Mouse (Mus musculus): ENCODE data around the gene Drc7. TPM values are rescaled to one million over a fixed set of nuclear protein-coding genes. Genes with fewer than 3 reads are reported as not detected.

Gene Drc7
- polyA plus RNA-seq, 1 experiment from 2014 or later = 0.47 TPM

Other genes with a start within 250 kb of the Drc7 start
- 0.60 and 0.63 TPM in 2 replicates for gene Ccl17, start 244.7 kb upstream of the Drc7 start, polyA plus RNA-seq (2014; fragmentation: Nextera tagmentation; extraction: Ambion mirVana)
- gene Coq9, start 216.8 kb upstream of the Drc7 start, polyA plus RNA-seq (2014; fragmentation: Nextera tagmentation; extraction: Ambion mirVana) = 73.8 and 77.9 TPM in 2 replicates
- gene Ciapin1, start 216.7 kb upstream of the Drc7 start, polyA plus RNA-seq (2014; fragmentation: Nextera tagmentation; extraction: Ambion mirVana) = 72.2 and 79.5 TPM in 2 replicates
- gene Polr2c, start 197.7 kb upstream of the Drc7 start, polyA plus RNA-seq (2014; fragmentation: Nextera tagmentation; extraction: Ambion mirVana) = 121 and 129 TPM in 2 replicates
- gene Dok4, start 178.8 kb upstream of the Drc7 start, polyA plus RNA-seq (2014; fragmentation: Nextera tagmentation; extraction: Ambion mirVana) = 30.6 and 31.6 TPM in 2 replicates
- 38.5 and 49.5 TPM in 2 replicates for gene Ccdc102a, start 137.0 kb upstream of the Drc7 start, polyA plus RNA-seq (2014; fragmentation: Nextera tagmentation; extraction: Ambion mirVana)
- 0.21 TPM in 2 replicates for gene Adgrg5, start 131.4 kb upstream of the Drc7 start, polyA plus RNA-seq (2014; fragmentation: Nextera tagmentation; extraction: Ambion mirVana)
- 16.3 and 18.8 TPM in 2 replicates for gene Adgrg1, start 80.4 kb upstream of the Drc7 start, polyA plus RNA-seq (2014; fragmentation: Nextera tagmentation; extraction: Ambion mirVana)
- 3.3 and 3.6 TPM in 2 replicates for gene Adgrg3, start 37.4 kb upstream of the Drc7 start, polyA plus RNA-seq (2014; fragmentation: Nextera tagmentation; extraction: Ambion mirVana)
- gene Katnb1, start 26.1 kb downstream of the Drc7 start, polyA plus RNA-seq (2014; fragmentation: Nextera tagmentation; extraction: Ambion mirVana) = 18.6 and 20.8 TPM in 2 replicates
- 13.4 and 13.6 TPM in 2 replicates for gene Kifc3, start 147.7 kb downstream of the Drc7 start, polyA plus RNA-seq (2014; fragmentation: Nextera tagmentation; extraction: Ambion mirVana)

Data from embryonic facial prominence, embryonic 14.5 days (tissue).